Mouse (Mus musculus) heart, embryonic 16.5 days (tissue): ENCODE results near the gene Rasgrp4. TPM values are rescaled to one million over a fixed set of nuclear protein-coding genes. Genes with fewer than 3 reads are reported as not detected.

Source experiments
- ATAC-seq: fragments of 200-750 bp; cut with Nextera tagmentation; replicated peaks from 2 replicates; pipeline ENCODE4 v1.8.0; 2017; ENCODE audit warnings: moderate number of reproducible peaks; ENCODE audit not compliant: insufficient read depth, low FRiP score; ENCODE audit errors: extremely low read depth
- H3K27ac ChIP-seq: fragments of 300-500 bp; sonication (generic); 2 replicates; pipeline ENCODE4 v1.5.1; 2014; ENCODE audit warnings: mild to moderate bottlenecking, low read length, control low read depth, moderate library complexity
- H3K27me3 ChIP-seq: fragments of 300-500 bp; sonication (generic); 2 replicates; pipeline ENCODE4 v1.6.1; 2014; ENCODE audit warnings: low read length, mixed read lengths; ENCODE audit not compliant: control insufficient read depth, insufficient read depth
- H3K36me3 ChIP-seq: fragments of 300-500 bp; sonication (generic); 2 replicates; pipeline ENCODE4 v1.6.1; 2014; ENCODE audit not compliant: control insufficient read depth, insufficient read depth
- H3K4me1 ChIP-seq: fragments of 300-500 bp; sonication (generic); 2 replicates; pipeline ENCODE4 v1.6.1; 2014; ENCODE audit warnings: low read length, mixed read lengths; ENCODE audit not compliant: control insufficient read depth, insufficient read depth
- H3K4me2 ChIP-seq: fragments of 300-500 bp; sonication (generic); 2 replicates; pipeline ENCODE4 v1.6.1; 2014; ENCODE audit warnings: low read depth, mild to moderate bottlenecking, control low read depth, low read length
- H3K4me3 ChIP-seq: fragments of 300-500 bp; sonication (generic); 2 replicates; pipeline ENCODE4 v1.5.1; 2014; ENCODE audit warnings: mild to moderate bottlenecking, control low read depth, low read length
- H3K9ac ChIP-seq: fragments of 300-500 bp; sonication (generic); 2 replicates; pipeline ENCODE4 v1.6.1; 2014; ENCODE audit warnings: low read length, control low read depth
- H3K9me3 ChIP-seq: fragments of 300-500 bp; sonication (generic); replicated peaks from 2 replicates; pipeline ENCODE4 v1.6.1; 2016; ENCODE audit warnings: low read length; ENCODE audit not compliant: control insufficient read depth
- WGBS: fragments of 180-500 bp; shearing (Covaris S2); extraction: QIAGEN DNeasy Blood & Tissue Kit; methylation state at CpG from one replicate; pipeline ENCODE4 v1.1.7; 2014; 5-methylcytosine and 5-hydroxymethylcytosine counted together
- polyA plus RNA-seq: library from polyadenylated mRNA; unstranded; fragments of >200 nt; fragmentation: Nextera tagmentation; extraction: Ambion mirVana; gene quantifications from 2 replicates; pipeline ENCODE4 v1.2.1, GENCODE M21; 2015

The Rasgrp4 gene
- polyA plus RNA-seq, 1 experiment from 2014 or later = 0.38 TPM

DNA sequence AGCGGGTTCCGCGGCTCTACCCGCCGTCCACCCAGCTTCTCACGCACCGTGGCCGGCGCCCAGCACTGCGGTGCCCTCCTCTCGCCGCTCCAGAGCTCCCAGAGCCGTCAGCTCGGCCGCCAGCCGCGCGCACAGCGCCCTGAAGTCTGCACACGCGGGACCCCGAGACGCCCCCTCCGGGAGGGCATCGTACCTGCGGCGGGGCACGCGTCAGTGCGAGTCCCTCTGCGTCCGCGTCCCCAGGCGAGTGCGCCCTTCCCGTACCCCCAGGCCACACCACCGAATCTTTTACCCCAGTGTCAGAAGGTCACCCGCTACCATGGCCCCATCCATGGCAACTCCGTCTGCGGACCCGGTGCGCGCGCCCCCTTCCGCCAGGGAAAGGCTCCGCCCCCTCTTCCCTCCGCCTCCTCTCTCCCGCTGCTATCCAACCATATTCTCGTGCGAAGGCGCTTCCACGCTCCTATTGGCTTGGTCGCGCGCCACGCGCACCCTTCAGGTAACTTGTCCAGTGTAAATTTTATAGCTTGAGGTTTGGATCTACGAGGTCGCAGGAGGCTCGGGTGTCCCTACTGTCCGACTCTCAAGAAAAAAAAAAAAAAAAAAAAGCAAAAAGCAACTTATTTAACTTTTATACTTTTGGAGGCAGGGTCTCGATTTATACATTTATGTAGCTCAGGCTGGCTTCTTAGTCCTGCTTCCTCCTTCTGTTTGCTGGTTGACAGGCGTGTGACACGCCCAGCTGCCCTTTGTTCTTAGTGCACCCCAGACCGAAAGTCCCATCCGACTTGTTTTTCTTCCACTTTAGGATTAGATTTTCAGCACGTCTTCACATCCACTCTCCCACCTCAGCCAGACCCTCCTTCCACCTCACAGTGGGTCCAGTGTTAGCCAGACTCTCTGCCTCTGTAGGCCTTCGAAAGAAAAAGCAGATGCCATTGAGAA is 21.5 kb downstream of the Rasgrp4 start, which contains the start of gene Fam98c:
Gene Fam98c (minus strand): TSS at position 397 of the 945 bp plus-strand sequence.
- peaks cover 5% of the 10 kb centered on the region for H3K36me3 ChIP-seq
- H3K27ac ChIP-seq = peak within 1 kb of the TSS; percentile 86
- peaks cover 21% of the 10 kb centered on the region for H3K27me3 ChIP-seq
- peak within 1 kb of the TSS; percentile 93 for H3K4me3 ChIP-seq
- peak within 1 kb of the TSS; percentile 96 for H3K4me2 ChIP-seq
- H3K9ac ChIP-seq = peak within 1 kb of the TSS; percentile 89
- ATAC-seq = peak; percentile 86
- 0 out of 2 replicates have a peak, but pooled peaks cover 2% of the 10 kb centered on the region for H3K9me3 ChIP-seq
- WGBS = 3% methylated on average over 68 of the region's 68 CpGs
- peaks cover 10% of the 10 kb centered on the region for H3K4me1 ChIP-seq

- Histone ChIP-seq H3K4me1 (peaks cover 10% of the 10 kb centered on the region), H3K4me2 (no peak overlapping the region), H3K27ac (no peak overlapping the region), H3K27me3 (peaks cover 21% of the 10 kb centered on the region), H3K9ac (no peak overlapping the region), H3K4me3 (no peak overlapping the region), H3K9me3 (0 out of 2 replicates have a peak, but pooled peaks cover 2% of the 10 kb centered on the region), H3K36me3 (peaks cover 5% of the 10 kb centered on the region)
- 8% methylated on average over 5 of the region's 5 CpGs for WGBS
- ATAC-seq = no peak
Observed at GRCm38 (mm10) chr7:29158264-29158663, 23.6 kb downstream of the Rasgrp4 start.

- 64% methylated on average over 5 of the region's 5 CpGs for WGBS
- no peak for ATAC-seq
Observed at GRCm38 (mm10) chr7:29162294-29162693, 27.6 kb downstream of the Rasgrp4 start.

GRCm38 (mm10) chr7:29162750-29163525 is 28.3 kb downstream of the Rasgrp4 start:
- no peak overlapping the region for H3K4me2 ChIP-seq
- H3K4me3 ChIP-seq = no peak overlapping the region
- no peak for ATAC-seq
- H3K9ac ChIP-seq = no peak overlapping the region
- H3K27ac ChIP-seq = no peak overlapping the region
- H3K4me1 ChIP-seq = no peaks in the 10 kb centered on the region
- no peaks in the 10 kb centered on the region for H3K9me3 ChIP-seq
- WGBS = 13% methylated on average over 9 of the region's 9 CpGs
- no peaks in the 10 kb centered on the region for H3K36me3 ChIP-seq
- H3K27me3 ChIP-seq = peaks cover 21% of the 10 kb centered on the region

More at GRCm38 (mm10) chr7:29162294-29162693, 27.6 kb downstream of the Rasgrp4 start:
- H3K4me1 ChIP-seq = no peaks in the 10 kb centered on the region
- no peak overlapping the region for H3K9ac ChIP-seq
- H3K36me3 ChIP-seq = no peaks in the 10 kb centered on the region
- no peaks in the 10 kb centered on the region for H3K9me3 ChIP-seq
- H3K27ac ChIP-seq = no peak overlapping the region
- H3K27me3 ChIP-seq = peaks cover 21% of the 10 kb centered on the region
- H3K4me3 ChIP-seq = no peak overlapping the region
- no peak overlapping the region for H3K4me2 ChIP-seq

GRCm38 (mm10) chr7:29167656-29168055 is 33.0 kb downstream of the Rasgrp4 start:
- no peak overlapping the region for H3K4me3 ChIP-seq
- no peak overlapping the region for H3K9ac ChIP-seq
- no peak overlapping the region for H3K27ac ChIP-seq
- peaks cover 20% of the 10 kb centered on the region for H3K4me1 ChIP-seq
- peaks cover 25% of the 10 kb centered on the region for H3K27me3 ChIP-seq
- WGBS = 24% methylated on average over 18 of the region's 19 CpGs
- no peak overlapping the region for H3K4me2 ChIP-seq
- H3K9me3 ChIP-seq = no peaks in the 10 kb centered on the region
- no peak for ATAC-seq
- no peaks in the 10 kb centered on the region for H3K36me3 ChIP-seq

DNA sequence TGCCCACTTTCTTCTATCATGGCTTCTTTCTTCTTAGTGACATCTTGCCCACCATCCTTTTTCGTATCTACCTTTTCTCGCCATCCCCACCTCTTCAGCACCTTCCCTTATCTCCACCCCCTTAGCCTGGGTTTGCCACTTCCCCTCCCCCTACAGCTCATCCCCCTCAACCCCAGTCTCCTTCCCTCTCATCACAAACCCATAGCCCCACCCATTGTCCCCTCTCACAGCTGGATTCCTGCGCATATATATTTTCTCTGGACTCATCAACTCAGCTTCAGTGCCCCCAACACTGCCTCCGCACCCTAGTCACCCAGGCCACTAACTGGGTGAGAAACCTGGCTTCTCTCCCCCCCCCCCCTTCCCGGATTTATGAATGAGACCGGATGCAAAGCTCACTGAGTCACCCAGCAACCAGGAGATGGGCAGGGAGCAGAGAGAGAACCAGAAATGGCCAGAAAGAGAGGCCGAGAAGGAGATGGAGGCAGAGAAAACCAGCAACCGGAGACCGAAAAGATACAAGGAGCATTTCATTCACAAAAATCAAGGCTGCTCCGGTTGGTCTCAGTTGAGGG is 33.6 kb downstream of the Rasgrp4 start:
- Histone ChIP-seq H3K9me3 (no peaks in the 10 kb centered on the region), H3K4me1 (peaks cover 20% of the 10 kb centered on the region), H3K27me3 (peaks cover 30% of the 10 kb centered on the region), H3K9ac (peak overlapping the region; percentile 72; the same call in 1 of the 2 replicates), H3K4me3 (peak overlapping the region; percentile 58), H3K27ac (no peak overlapping the region), H3K4me2 (peak overlapping the region; percentile 86), H3K36me3 (0 out of 2 replicates have a peak, but pooled peaks cover 3% of the 10 kb centered on the region)
- ATAC-seq = no peak
- 7% methylated on average over 10 of the region's 10 CpGs for WGBS

- Histone ChIP-seq H3K27me3 (peaks cover 35% of the 10 kb centered on the region), H3K4me3 (peak overlapping the region; percentile 58), H3K27ac (no peak overlapping the region), H3K9ac (peak overlapping the region; percentile 72), H3K9me3 (no peaks in the 10 kb centered on the region), H3K4me2 (peak overlapping the region; percentile 86), H3K4me1 (peaks cover 20% of the 10 kb centered on the region), H3K36me3 (peaks cover 6% of the 10 kb centered on the region; the same call in 1 of the 2 replicates)
- ATAC-seq = no peak
- WGBS = under 1% methylated on average over 14 of the region's 14 CpGs
Observed at GRCm38 (mm10) chr7:29168791-29169230, 34.2 kb downstream of the Rasgrp4 start.

- no peak overlapping the region for H3K27ac ChIP-seq
- peaks cover 11% of the 10 kb centered on the region; the same call in 1 of the 2 replicates for H3K36me3 ChIP-seq
- peaks cover 38% of the 10 kb centered on the region for H3K27me3 ChIP-seq
- H3K9me3 ChIP-seq = no peaks in the 10 kb centered on the region
- H3K4me2 ChIP-seq = peak overlapping the region; percentile 86
- WGBS = 1% methylated on average over 27 of the region's 39 CpGs
- H3K4me1 ChIP-seq = peaks cover 20% of the 10 kb centered on the region
- H3K4me3 ChIP-seq = peak overlapping the region; percentile 58
- peak; percentile 70 for ATAC-seq
- H3K9ac ChIP-seq = peak overlapping the region; percentile 72
Observed at GRCm38 (mm10) chr7:29169231-29170065, 34.8 kb downstream of the Rasgrp4 start.
